Mouse (Mus musculus): Measurements from ENCODE around the gene Telo2. TPM values are rescaled to one million over a fixed set of nuclear protein-coding genes. Genes with fewer than 3 reads are reported as not detected.

Gene Telo2
- 18.4 and 24.4 TPM in 2 replicates for polyA plus RNA-seq (2015; fragmentation: Nextera tagmentation; extraction: Ambion mirVana)

DNA sequence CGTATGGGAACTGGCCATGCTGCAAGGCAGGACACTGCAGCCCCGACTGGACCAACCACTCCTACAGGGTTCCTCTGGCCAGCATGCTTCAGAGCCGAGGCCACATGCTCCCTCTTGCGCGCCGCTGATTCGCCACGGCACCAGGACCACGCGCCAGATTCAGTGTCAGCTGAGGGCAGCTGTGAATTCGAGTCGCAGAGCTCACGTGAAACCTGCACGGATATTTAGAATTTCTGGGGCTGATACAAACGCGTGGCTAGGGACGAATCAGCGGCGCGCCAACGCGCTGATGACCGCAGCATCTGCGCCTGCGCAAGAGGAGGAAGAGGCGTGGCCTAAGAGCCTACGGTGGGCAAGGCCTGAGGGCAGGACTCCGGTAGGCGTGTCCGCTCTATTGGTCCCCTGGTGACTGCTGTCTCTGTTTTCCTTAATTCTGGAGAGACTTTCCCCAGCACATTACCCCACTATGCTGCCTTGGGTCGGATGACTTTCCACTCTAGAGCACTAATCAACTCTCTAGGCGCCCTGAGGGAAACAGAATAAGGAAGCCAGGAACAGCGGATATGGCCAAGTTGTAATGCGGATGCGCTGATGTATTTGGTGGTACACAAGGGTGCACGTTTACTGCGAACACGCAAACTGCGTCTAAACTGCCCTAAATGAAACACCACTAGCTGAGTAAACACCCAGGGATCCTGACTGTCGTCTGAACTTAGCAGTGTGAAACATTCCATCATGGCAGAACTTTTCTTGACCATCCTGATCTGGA, at the start of gene Telo2:
TSS of gene Telo2 (minus strand) at position 304 of the 769 bp plus-strand sequence.

DNA sequence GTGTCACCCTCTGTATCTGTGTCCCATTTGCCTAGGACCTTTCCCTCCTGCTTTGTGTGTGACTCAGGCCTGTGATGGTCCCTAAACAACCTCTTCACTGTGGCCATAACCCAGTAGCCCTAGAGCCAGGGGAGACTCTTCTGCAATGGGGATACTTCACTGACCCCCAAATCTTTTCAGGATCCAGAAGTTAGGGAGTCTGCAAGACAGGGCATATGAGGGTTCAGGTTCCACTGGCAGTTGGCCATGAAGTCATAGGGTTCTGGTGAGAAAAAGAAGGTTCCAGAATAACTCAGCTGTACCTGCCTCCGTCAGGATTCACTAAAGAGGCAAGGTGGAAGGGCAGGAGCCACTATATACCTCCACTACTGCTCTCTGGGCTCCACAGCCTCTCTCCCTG, 46.4 kb upstream of the Telo2 start, which contains the start of gene Ccdc154:
TSS of gene Ccdc154 (plus strand) at position 301 of the 400 bp plus-strand sequence.

DNA sequence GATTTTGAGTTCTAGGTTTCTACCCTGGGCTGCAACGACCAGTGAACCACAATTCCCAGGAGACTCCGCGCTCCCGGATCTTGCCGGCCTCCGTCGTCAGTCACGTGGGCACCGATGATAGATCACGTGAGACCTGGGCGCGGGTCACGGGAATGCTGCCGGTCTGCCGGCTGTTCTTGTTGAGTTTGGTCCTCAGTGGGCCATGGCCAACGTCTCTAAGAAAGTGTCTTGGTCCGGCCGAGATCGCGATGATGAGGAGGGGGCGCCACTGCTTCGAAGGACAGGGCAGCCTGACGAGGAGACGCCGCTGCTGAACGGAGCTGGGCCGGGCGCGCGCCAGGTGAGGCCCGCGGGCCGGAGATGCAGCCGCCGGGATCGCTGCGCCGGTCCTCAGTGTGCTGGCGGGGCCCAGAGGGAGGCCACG, 17.5 kb upstream of the Telo2 start, which contains the start of gene Clcn7:
TSS of gene Clcn7 (plus strand) at position 117 of the 424 bp plus-strand sequence.

DNA sequence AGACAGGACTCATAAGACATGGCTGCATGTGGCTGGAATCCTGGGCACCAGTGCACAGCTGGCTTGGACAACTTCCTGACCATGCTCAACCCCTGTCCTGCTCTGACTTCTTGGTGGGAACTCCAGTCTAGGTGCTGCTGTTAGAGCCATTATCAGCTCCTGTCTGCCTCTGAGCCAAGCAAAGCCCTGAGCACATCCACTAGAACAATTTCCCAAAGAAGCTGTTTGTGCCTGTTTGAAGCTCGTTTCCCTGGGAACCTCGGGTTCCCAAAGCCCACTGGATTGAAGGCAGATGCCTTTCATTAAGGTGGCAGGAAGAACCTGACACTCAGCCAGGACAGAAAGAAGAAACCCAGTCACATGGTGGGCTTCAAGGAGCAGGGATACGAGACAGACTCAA, 4.6 kb upstream of the Telo2 start, which contains the start of gene Ptx4:
TSS of gene Ptx4 (plus strand) at position 355 of the 400 bp plus-strand sequence.

DNA sequence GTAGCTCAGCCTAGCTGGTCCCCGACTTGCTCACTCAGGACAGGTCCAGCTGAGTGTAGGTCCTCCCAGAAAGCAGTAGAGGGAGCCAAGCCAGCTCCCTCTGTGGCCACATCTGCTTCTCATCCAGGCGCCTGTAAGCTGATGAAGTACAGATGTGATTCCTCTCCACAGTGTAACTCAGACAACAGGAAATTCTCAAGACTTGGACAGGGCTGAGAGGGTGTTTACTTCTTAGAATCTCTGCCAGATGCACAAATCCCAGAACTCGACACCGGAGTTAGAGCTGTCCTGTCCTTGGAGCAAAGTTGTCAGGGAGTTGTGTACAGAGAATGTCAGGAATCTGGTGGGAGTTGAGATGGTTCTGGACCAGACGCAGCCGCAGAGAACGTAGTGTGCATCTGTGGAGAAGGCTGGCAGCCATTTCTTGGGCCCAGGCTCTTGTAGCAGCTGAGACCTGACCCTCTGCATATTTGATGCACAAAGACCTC, 32.3 kb downstream of the Telo2 start, which contains the start of gene Tmem204:
TSS of gene Tmem204 (minus strand) at position 148 of the 488 bp plus-strand sequence.

Other genes with a start within 250 kb of the Telo2 start
- gene Igfals, start 250.0 kb downstream of the Telo2 start, polyA plus RNA-seq (2015; fragmentation: Nextera tagmentation; extraction: Ambion mirVana) = 0.08 and 0.21 TPM in 2 replicates
- 73.8 and 78.0 TPM in 2 replicates for gene Nubp2, start 229.6 kb downstream of the Telo2 start, polyA plus RNA-seq (2015; fragmentation: Nextera tagmentation; extraction: Ambion mirVana)
- gene Spsb3, start 229.3 kb downstream of the Telo2 start, polyA plus RNA-seq (2015; fragmentation: Nextera tagmentation; extraction: Ambion mirVana) = 51.9 and 55.4 TPM in 2 replicates
- 11.8 and 12.7 TPM in 2 replicates for gene Eme2, start 220.9 kb downstream of the Telo2 start, polyA plus RNA-seq (2015; fragmentation: Nextera tagmentation; extraction: Ambion mirVana)
- gene Mrps34, start 220.9 kb downstream of the Telo2 start, polyA plus RNA-seq (2015; fragmentation: Nextera tagmentation; extraction: Ambion mirVana) = 71.0 and 73.0 TPM in 2 replicates
- gene Nme3, start 219.5 kb downstream of the Telo2 start, polyA plus RNA-seq (2015; fragmentation: Nextera tagmentation; extraction: Ambion mirVana) = 66.5 and 77.6 TPM in 2 replicates
- 12.6 and 13.3 TPM in 2 replicates for gene Mapk8ip3, start 179.0 kb downstream of the Telo2 start, polyA plus RNA-seq (2015; fragmentation: Nextera tagmentation; extraction: Ambion mirVana)
- 45.9 and 49.2 TPM in 2 replicates for gene Jpt2, start 155.3 kb downstream of the Telo2 start, polyA plus RNA-seq (2015; fragmentation: Nextera tagmentation; extraction: Ambion mirVana)
- 5.2 and 5.9 TPM in 2 replicates for gene Cramp1l, start 100.2 kb downstream of the Telo2 start, polyA plus RNA-seq (2015; fragmentation: Nextera tagmentation; extraction: Ambion mirVana)
- 80.5 and 98.2 TPM in 2 replicates for gene Ift140, start 99.9 kb downstream of the Telo2 start, polyA plus RNA-seq (2015; fragmentation: Nextera tagmentation; extraction: Ambion mirVana)
- gene Tmem204, start 32.4 kb downstream of the Telo2 start, polyA plus RNA-seq (2015; fragmentation: Nextera tagmentation; extraction: Ambion mirVana) = 24.2 and 26.6 TPM in 2 replicates
- gene Ptx4, start 4.8 kb upstream of the Telo2 start, polyA plus RNA-seq (2015; fragmentation: Nextera tagmentation; extraction: Ambion mirVana) = not detected in 2 replicates
- gene Clcn7, start 17.4 kb upstream of the Telo2 start, polyA plus RNA-seq (2015; fragmentation: Nextera tagmentation; extraction: Ambion mirVana) = 10.8 and 11.8 TPM in 2 replicates
- gene Ccdc154, start 46.5 kb upstream of the Telo2 start, polyA plus RNA-seq (2015; fragmentation: Nextera tagmentation; extraction: Ambion mirVana) = 0.05 TPM in 1 of 2 replicates, not detected in the other
- not detected in 2 replicates for gene Gm38655, start 59.5 kb upstream of the Telo2 start, polyA plus RNA-seq (2015; fragmentation: Nextera tagmentation; extraction: Ambion mirVana)
- gene BC003965, start 68.6 kb upstream of the Telo2 start, polyA plus RNA-seq (2015; fragmentation: Nextera tagmentation; extraction: Ambion mirVana) = 21.3 and 22.5 TPM in 2 replicates
- 5.4 and 5.9 TPM in 2 replicates for gene Unkl, start 72.4 kb upstream of the Telo2 start, polyA plus RNA-seq (2015; fragmentation: Nextera tagmentation; extraction: Ambion mirVana)
- gene Gnptg, start 124.2 kb upstream of the Telo2 start, polyA plus RNA-seq (2015; fragmentation: Nextera tagmentation; extraction: Ambion mirVana) = 26.0 and 28.1 TPM in 2 replicates
- 25.2 and 27.2 TPM in 2 replicates for gene Tsr3, start 124.2 kb upstream of the Telo2 start, polyA plus RNA-seq (2015; fragmentation: Nextera tagmentation; extraction: Ambion mirVana)
- gene Baiap3, start 140.4 kb upstream of the Telo2 start, polyA plus RNA-seq (2015; fragmentation: Nextera tagmentation; extraction: Ambion mirVana) = 1.3 and 2.4 TPM in 2 replicates
- gene Ube2i, start 158.7 kb upstream of the Telo2 start, polyA plus RNA-seq (2015; fragmentation: Nextera tagmentation; extraction: Ambion mirVana) = 345 and 350 TPM in 2 replicates
- 19.5 and 34.4 TPM in 2 replicates for gene Prss34, start 182.4 kb upstream of the Telo2 start, polyA plus RNA-seq (2015; fragmentation: Nextera tagmentation; extraction: Ambion mirVana)
- 0.32 TPM in 1 of 2 replicates, not detected in the other for gene Prss28, start 192.7 kb upstream of the Telo2 start, polyA plus RNA-seq (2015; fragmentation: Nextera tagmentation; extraction: Ambion mirVana)
- gene Prss29, start 202.7 kb upstream of the Telo2 start, polyA plus RNA-seq (2015; fragmentation: Nextera tagmentation; extraction: Ambion mirVana) = not detected in 2 replicates
- 11.6 and 23.7 TPM in 2 replicates for gene Tpsab1, start 229.6 kb upstream of the Telo2 start, polyA plus RNA-seq (2015; fragmentation: Nextera tagmentation; extraction: Ambion mirVana)

All from spleen, postnatal 0 days (tissue).